Mouse (Mus musculus): ENCODE data around the gene Aldh1b1. TPM values are rescaled to one million over a fixed set of nuclear protein-coding genes. Genes with fewer than 3 reads are reported as not detected.

The Aldh1b1 gene
- polyA plus RNA-seq, 1 experiment from 2014 or later, result 10.5 TPM

- peak overlapping the region; percentile 3; the same call in 1 of the 2 replicates for H3K4me3 ChIP-seq (ENCODE audit: low read depth, low read length)
- H3K27ac ChIP-seq (ENCODE audit: low read depth, low read length), result no peak overlapping the region
- H3K36me3 ChIP-seq (ENCODE audit: control insufficient read depth, insufficient read depth, low read length), result no peaks in the 10 kb centered on the region
- 31% methylated on average over 10 of the region's 10 CpGs for WGBS
- peak overlapping the region; percentile 40 for H3K4me2 ChIP-seq
- 0 out of 2 replicates have a peak, but pooled peaks cover 2% of the 10 kb centered on the region for H3K4me1 ChIP-seq (replicated peaks; ENCODE audit: control insufficient read depth, insufficient read depth, low read length)
- H3K9me3 ChIP-seq (ENCODE audit: control insufficient read depth, low read length), result no peaks in the 10 kb centered on the region
- peaks cover 9% of the 10 kb centered on the region; the same call in 1 of the 2 replicates for H3K27me3 ChIP-seq (replicated peaks; ENCODE audit: control insufficient read depth, insufficient read depth, low read length)
- no peak for ATAC-seq (replicated peaks; ENCODE audit: low FRiP score)
- H3K9ac ChIP-seq (ENCODE audit: low read depth, low read length), result no peak overlapping the region
- no peak for DNase-seq (ENCODE audit: low spot score)
Observed at GRCm38 (mm10) chr4:45848825-45849156, 50.0 kb downstream of the Aldh1b1 start.

DNA sequence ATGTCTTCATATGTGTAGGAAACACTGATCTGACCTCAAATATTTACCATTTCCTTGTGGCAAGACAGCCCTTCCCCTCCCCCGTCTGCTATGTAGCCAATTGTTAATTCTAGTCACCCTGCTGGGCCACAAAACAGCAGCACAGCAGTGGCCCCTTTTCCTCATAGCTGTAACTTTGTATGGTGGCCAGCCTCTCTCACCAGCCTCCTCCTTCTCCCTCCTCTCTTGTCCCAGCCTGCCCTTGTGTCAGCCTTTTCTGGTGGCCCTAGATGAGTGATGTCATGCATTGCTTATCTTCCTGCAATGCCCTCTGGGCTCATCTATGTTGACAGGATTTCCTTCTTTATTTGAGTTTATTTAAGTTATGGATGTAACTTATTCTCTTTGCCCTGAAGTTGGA is 50.6 kb downstream of the Aldh1b1 start:
- 0 out of 2 replicates have a peak overlapping the region, but pooled peaks have one; percentile 40 for H3K4me2 ChIP-seq
- 39% methylated on average over 1 of the region's 1 CpGs for WGBS
- ATAC-seq (replicated peaks; ENCODE audit: low FRiP score), result no peak

GRCm38 (mm10) chr4:45851640-45852051 is 52.8 kb downstream of the Aldh1b1 start:
- WGBS, result 29% methylated on average over 3 of the region's 3 CpGs
- Histone ChIP-seq H3K4me2 (no peak overlapping the region), H3K4me3 (ENCODE audit: low read depth, low read length) (no peak overlapping the region), H3K4me1 (replicated peaks; ENCODE audit: control insufficient read depth, insufficient read depth, low read length) (0 out of 2 replicates have a peak, but pooled peaks cover 2% of the 10 kb centered on the region), H3K36me3 (ENCODE audit: control insufficient read depth, insufficient read depth, low read length) (no peaks in the 10 kb centered on the region), H3K27ac (ENCODE audit: low read depth, low read length) (no peak overlapping the region), H3K9me3 (ENCODE audit: control insufficient read depth, low read length) (no peaks in the 10 kb centered on the region), H3K27me3 (replicated peaks; ENCODE audit: control insufficient read depth, insufficient read depth, low read length) (peaks cover 9% of the 10 kb centered on the region; the same call in 1 of the 2 replicates), H3K9ac (ENCODE audit: low read depth, low read length) (no peak overlapping the region)
- ATAC-seq (replicated peaks; ENCODE audit: low FRiP score) (0 out of 2 replicates have a peak, but pooled peaks have one; percentile 34), DNase-seq (ENCODE audit: low spot score) (no peak)

More for the DNA sequence above, 50.6 kb downstream of the Aldh1b1 start:
- Histone ChIP-seq H3K9me3 (ENCODE audit: control insufficient read depth, low read length) (no peaks in the 10 kb centered on the region), H3K4me1 (replicated peaks; ENCODE audit: control insufficient read depth, insufficient read depth, low read length) (0 out of 2 replicates have a peak, but pooled peaks cover 2% of the 10 kb centered on the region), H3K27ac (ENCODE audit: low read depth, low read length) (no peak overlapping the region), H3K9ac (ENCODE audit: low read depth, low read length) (no peak overlapping the region), H3K27me3 (replicated peaks; ENCODE audit: control insufficient read depth, insufficient read depth, low read length) (peaks cover 9% of the 10 kb centered on the region; the same call in 1 of the 2 replicates), H3K4me3 (ENCODE audit: low read depth, low read length) (0 out of 2 replicates have a peak overlapping the region, but pooled peaks have one; percentile 3), H3K36me3 (ENCODE audit: control insufficient read depth, insufficient read depth, low read length) (no peaks in the 10 kb centered on the region)
- no peak for DNase-seq (ENCODE audit: low spot score)

DNA sequence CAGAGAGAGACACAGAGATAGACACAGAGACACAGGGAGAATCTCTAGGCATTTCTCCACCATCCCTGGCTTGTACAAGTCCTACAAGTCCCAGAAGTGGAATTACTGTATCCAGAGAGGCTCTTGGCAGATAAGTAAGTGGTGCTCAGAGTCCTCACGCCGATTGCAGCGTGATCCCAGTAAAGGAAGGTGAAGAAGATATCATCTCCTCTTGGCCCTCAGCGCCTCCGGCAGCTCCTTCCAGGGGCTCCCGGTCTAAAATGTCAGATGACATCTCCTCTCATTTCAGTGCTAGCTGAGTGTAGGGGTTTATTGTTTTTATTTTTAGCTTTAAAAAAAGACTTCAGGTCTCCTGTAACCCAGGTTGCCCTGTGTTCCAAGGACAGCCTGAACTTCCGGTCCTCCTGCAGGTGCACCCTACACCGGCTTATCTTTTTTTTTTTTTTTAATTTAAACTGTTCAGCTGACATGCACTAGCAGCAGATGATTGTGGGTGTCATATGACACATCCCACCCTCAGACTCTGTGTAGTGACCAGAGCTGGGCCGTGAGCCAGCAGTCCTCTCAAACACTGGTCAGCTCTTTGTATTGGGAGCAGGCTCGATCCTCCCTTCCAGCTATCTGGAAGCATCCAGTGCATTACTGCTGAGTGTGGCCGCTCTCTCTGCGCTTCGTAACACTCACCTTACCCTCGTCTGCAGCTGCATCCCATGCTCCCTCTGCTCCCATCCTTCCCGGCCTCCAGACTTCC is 54.8 kb downstream of the Aldh1b1 start:
- Histone ChIP-seq H3K4me2 (no peak overlapping the region), H3K36me3 (ENCODE audit: control insufficient read depth, insufficient read depth, low read length) (no peaks in the 10 kb centered on the region), H3K27ac (ENCODE audit: low read depth, low read length) (no peak overlapping the region), H3K9ac (ENCODE audit: low read depth, low read length) (no peak overlapping the region), H3K4me1 (replicated peaks; ENCODE audit: control insufficient read depth, insufficient read depth, low read length) (no peaks in the 10 kb centered on the region), H3K4me3 (ENCODE audit: low read depth, low read length) (no peak overlapping the region), H3K27me3 (replicated peaks; ENCODE audit: control insufficient read depth, insufficient read depth, low read length) (0 out of 2 replicates have a peak, but pooled peaks cover 5% of the 10 kb centered on the region), H3K9me3 (ENCODE audit: control insufficient read depth, low read length) (no peaks in the 10 kb centered on the region)
- DNase-seq (ENCODE audit: low spot score) (no peak), ATAC-seq (replicated peaks; ENCODE audit: low FRiP score) (no peak)
- WGBS, result 69% methylated on average over 15 of the region's 15 CpGs

Other genes with a start within 250 kb of the Aldh1b1 start
- gene Igfbpl1, start 27.9 kb downstream of the Aldh1b1 start, polyA plus RNA-seq (2014; fragmentation: Nextera tagmentation; extraction: Ambion mirVana), result 0.26 and 0.40 TPM in 2 replicates
- 2.5 and 3.1 TPM in 2 replicates for gene Stra6l, start 49.6 kb downstream of the Aldh1b1 start, polyA plus RNA-seq (2014; fragmentation: Nextera tagmentation; extraction: Ambion mirVana)
- 0.04 and 0.10 TPM in 2 replicates for gene Ccdc180, start 91.3 kb downstream of the Aldh1b1 start, polyA plus RNA-seq (2014; fragmentation: Nextera tagmentation; extraction: Ambion mirVana)
- gene Tdrd7, start 166.3 kb downstream of the Aldh1b1 start, polyA plus RNA-seq (2014; fragmentation: Nextera tagmentation; extraction: Ambion mirVana), result 6.1 and 7.9 TPM in 2 replicates
- 27.1 and 28.6 TPM in 2 replicates for gene Tmod1, start 239.9 kb downstream of the Aldh1b1 start, polyA plus RNA-seq (2014; fragmentation: Nextera tagmentation; extraction: Ambion mirVana)

Measured in liver, embryonic 11.5 days (tissue).